28 mouse cellular contexts compared by ENCODE assay signal in genomic region chr3:50224390-50225114, GRCm38 (mm10).
DNase-seq lines count a peak whose midpoint lies in the region; ATAC-seq and TF ChIP-seq lines count a peak whose summit lies in the region.
"Had no signal": no experiment of that assay in that cellular context is flagged by ENCODE, and none has a peak within 500 bp of the region (broad histone marks: within the 10 kb centered on the region; RNA-seq: fewer than 3 reads in every experiment).

No protein-coding gene starts in this region.

- in situ Hi-C loops in ES-E14 (cut with MboI; ENCODE audit: low sequenced_read_pairs in 2 of 2, unreplicated experiment in 2 of 2) = no loop called here

- no peak for TF ChIP-seq EP300 in stomach, postnatal 0 days (optimal IDR thresholded peaks at IDR 0.05)

- H3K27ac ChIP-seq in kidney, postnatal 0 days = no peak overlapping the region
- no peak overlapping the region for H3K27ac ChIP-seq in ES-E14 (ENCODE audit: insufficient read depth, low read depth, low read length, poor library complexity, severe bottlenecking)
- H3K27ac ChIP-seq in stomach, postnatal 0 days (replicated peaks) = no peak overlapping the region
- no peak overlapping the region for H3K27ac ChIP-seq in embryonic facial prominence, embryonic 10.5 days (replicated peaks)
- H3K27ac ChIP-seq: embryonic facial prominence, embryonic 13.5 days; forebrain, embryonic 12.5 days; forebrain, embryonic 15.5 days; heart, embryonic 15.5 days; hindbrain, embryonic 10.5 days; hindbrain, embryonic 13.5 days; hindbrain, postnatal 0 days had no signal

- no peaks in the 10 kb centered on the region for H3K36me3 ChIP-seq in kidney, postnatal 0 days (ENCODE audit: insufficient read depth, low read length)
- no peaks in the 10 kb centered on the region for H3K36me3 ChIP-seq in ES-E14 (ENCODE audit: control insufficient read depth, insufficient read depth, low read length, poor library complexity, severe bottlenecking)
- H3K36me3 ChIP-seq in stomach, postnatal 0 days (ENCODE audit: control insufficient read depth, insufficient read depth, low read length) = no peaks in the 10 kb centered on the region
- H3K36me3 ChIP-seq in embryonic facial prominence, embryonic 10.5 days (replicated peaks) = no peaks in the 10 kb centered on the region
- H3K36me3 ChIP-seq: embryonic facial prominence, embryonic 13.5 days; forebrain, embryonic 12.5 days; forebrain, embryonic 15.5 days; heart, embryonic 12.5 days; heart, embryonic 15.5 days; hindbrain, embryonic 10.5 days; hindbrain, embryonic 13.5 days had no signal

- no peak overlapping the region for H3K4me2 ChIP-seq in kidney, postnatal 0 days (ENCODE audit: low read length)
- no peak overlapping the region for H3K4me2 ChIP-seq in stomach, postnatal 0 days (replicated peaks; ENCODE audit: low read depth)
- H3K4me2 ChIP-seq: embryonic facial prominence, embryonic 13.5 days; forebrain, embryonic 12.5 days; forebrain, embryonic 15.5 days; heart, embryonic 12.5 days; heart, embryonic 15.5 days; hindbrain, embryonic 13.5 days had no signal

- H3K4me3 ChIP-seq in kidney, postnatal 0 days (replicated peaks; ENCODE audit: low read depth, low read length) = no peak overlapping the region
- H3K4me3 ChIP-seq in ES-E14 (ENCODE audit: insufficient read depth in 1 of 2, low read depth in 1 of 2, low read length in 2 of 2, poor library complexity in 1 of 2, severe bottlenecking in 1 of 2) = no peak overlapping the region
- no peak overlapping the region for H3K4me3 ChIP-seq in stomach, postnatal 0 days (ENCODE audit: low read depth, low read length)
- no peak overlapping the region for H3K4me3 ChIP-seq in embryonic facial prominence, embryonic 10.5 days
- H3K4me3 ChIP-seq: embryonic facial prominence, embryonic 13.5 days; erythroblast, embryonic 14.5 days; forebrain, embryonic 12.5 days; forebrain, embryonic 15.5 days; heart, embryonic 12.5 days; heart, embryonic 15.5 days; hindbrain, embryonic 10.5 days; hindbrain, embryonic 13.5 days had no signal

- no peaks in the 10 kb centered on the region for H3K4me1 ChIP-seq in kidney, postnatal 0 days (replicated peaks; ENCODE audit: insufficient read depth, low read length)
- H3K4me1 ChIP-seq in ES-E14 (ENCODE audit: control insufficient read depth in 2 of 2, insufficient read depth in 2 of 2, low read length in 2 of 2, poor library complexity in 1 of 2) = no peaks in the 10 kb centered on the region
- H3K4me1 ChIP-seq in stomach, postnatal 0 days (replicated peaks; ENCODE audit: control insufficient read depth, insufficient read depth) = no peaks in the 10 kb centered on the region
- no peaks in the 10 kb centered on the region for H3K4me1 ChIP-seq in embryonic facial prominence, embryonic 10.5 days
- H3K4me1 ChIP-seq: embryonic facial prominence, embryonic 13.5 days; forebrain, embryonic 12.5 days; forebrain, embryonic 15.5 days; heart, embryonic 12.5 days; heart, embryonic 15.5 days; hindbrain, embryonic 10.5 days; hindbrain, embryonic 13.5 days had no signal

- no peak for TF ChIP-seq CTCF in kidney, postnatal 0 days (IDR thresholded peaks at IDR 0.05; ENCODE audit: low read depth)
- no peak for TF ChIP-seq CTCF in stomach, postnatal 0 days (IDR thresholded peaks at IDR 0.05; ENCODE audit: low read depth)

- no peak overlapping the region for H3K9ac ChIP-seq in kidney, postnatal 0 days (ENCODE audit: low read depth, low read length)
- H3K9ac ChIP-seq in ES-E14 (ENCODE audit: insufficient read depth, low read depth, low read length, poor library complexity, severe bottlenecking) = no peak overlapping the region
- no peak overlapping the region for H3K9ac ChIP-seq in stomach, postnatal 0 days (ENCODE audit: low read length)
- H3K9ac ChIP-seq: embryonic facial prominence, embryonic 13.5 days; forebrain, embryonic 12.5 days; forebrain, embryonic 15.5 days; heart, embryonic 12.5 days; heart, embryonic 15.5 days; hindbrain, embryonic 13.5 days had no signal

- WGBS in kidney, postnatal 0 days = 27% methylated on average over 2 of the region's 2 CpGs
- WGBS in stomach, postnatal 0 days = 40% methylated on average over 2 of the region's 2 CpGs
- WGBS in embryonic facial prominence, embryonic 10.5 days = 86% methylated on average over 2 of the region's 2 CpGs

- H3K27me3 ChIP-seq in kidney, postnatal 0 days (ENCODE audit: insufficient read depth, low read length) = no peaks in the 10 kb centered on the region
- H3K27me3 ChIP-seq in stomach, postnatal 0 days (ENCODE audit: control insufficient read depth, insufficient read depth, low read length) = no peaks in the 10 kb centered on the region
- no peaks in the 10 kb centered on the region for H3K27me3 ChIP-seq in embryonic facial prominence, embryonic 10.5 days (replicated peaks; ENCODE audit: low read depth, poor library complexity, severe bottlenecking)
- H3K27me3 ChIP-seq: embryonic facial prominence, embryonic 13.5 days; forebrain, embryonic 12.5 days; forebrain, embryonic 15.5 days; heart, embryonic 12.5 days; heart, embryonic 15.5 days; hindbrain, embryonic 13.5 days; Patski had no signal

- DNase-seq in embryo, embryonic 11 days = peak; percentile 4
- no peak for DNase-seq in embryo, embryonic 9.5 days (ENCODE audit: extremely low spot score)
- peak; percentile 63 for DNase-seq in kidney, postnatal 0 days (ENCODE audit: low spot score)
- DNase-seq in kidney, adult 18-20 months = no peak
- no peak for DNase-seq in ES-E14 (ENCODE audit: low read depth, low spot score)
- DNase-seq in stomach, postnatal 0 days (ENCODE audit: low spot score) = no peak
- DNase-seq in embryonic facial prominence, embryonic 10.5 days (ENCODE audit: low spot score) = no peak
- DNase-seq: adrenal gland, postnatal 10 days; adrenal gland, postnatal 36 days; B cell, adult 2 months; cerebellum, adult 18-20 months; cerebellum, adult 9-10 months; cerebellum, postnatal 14 days; gastrocnemius, postnatal 25 days; heart, adult 18-20 months; heart, postnatal 10 days; heart, postnatal 36 days had no signal

- no peak for ATAC-seq in kidney, postnatal 0 days (replicated peaks; ENCODE audit: low FRiP score, low read depth)
- ATAC-seq in stomach, postnatal 0 days (ENCODE audit: low FRiP score, low TSS enrichment) = no peak
- ATAC-seq: forebrain, embryonic 15.5 days; hindbrain, postnatal 0 days; inflammation-experienced regulatory T-cells, adult 6 months; Patski had no signal

- H3K9me3 ChIP-seq in kidney, postnatal 0 days (replicated peaks; ENCODE audit: low read length) = no peaks in the 10 kb centered on the region
- H3K9me3 ChIP-seq in ES-E14 (ENCODE audit: control insufficient read depth, insufficient read depth, low read depth, low read length) = no peaks in the 10 kb centered on the region
- no peaks in the 10 kb centered on the region for H3K9me3 ChIP-seq in stomach, postnatal 0 days (ENCODE audit: control insufficient read depth, low read length)
- no peaks in the 10 kb centered on the region for H3K9me3 ChIP-seq in embryonic facial prominence, embryonic 10.5 days
- H3K9me3 ChIP-seq: embryonic facial prominence, embryonic 13.5 days; forebrain, embryonic 12.5 days; forebrain, embryonic 15.5 days; heart, embryonic 12.5 days; heart, embryonic 15.5 days; hindbrain, embryonic 10.5 days; hindbrain, embryonic 13.5 days had no signal

TF ChIP-seq in ES-E14, 5 proteins besides CTCF, POLR2A, EP300 and RAD21:
- no peak for TF ChIP-seq CHD2 (IDR thresholded peaks at IDR 0.05; ENCODE audit: low read depth, low read length)
- TF ChIP-seq MAFK (IDR thresholded peaks at IDR 0.05; ENCODE audit: insufficient read depth, low read depth, low read length) = peak; percentile 87

Comparison
In these comparisons a context has a peak if more than half of its experiments do, and no peak if none do; other contexts are left out.
1. DNase-seq: peak in embryo, embryonic 11 days (single experiment) and kidney, postnatal 0 days (single experiment); none in embryo, embryonic 9.5 days (single experiment), kidney, adult 18-20 months (single experiment), ES-E14 (single experiment), stomach, postnatal 0 days (single experiment) and embryonic facial prominence, embryonic 10.5 days (single experiment).